Mouse (Mus musculus) heart, embryonic 16.5 days (tissue): ENCODE results near the gene Sprr2a3. TPM values are rescaled to one million over a fixed set of nuclear protein-coding genes. Genes with fewer than 3 reads are reported as not detected.

ENCODE experiments used
- ATAC-seq: fragments of 200-750 bp; cut with Nextera tagmentation; replicated peaks from 2 replicates; pipeline ENCODE4 v1.8.0; 2017; ENCODE audit warnings: moderate number of reproducible peaks; ENCODE audit not compliant: insufficient read depth, low FRiP score; ENCODE audit errors: extremely low read depth
- H3K27ac ChIP-seq: fragments of 300-500 bp; sonication (generic); 2 replicates; pipeline ENCODE4 v1.5.1; 2014; ENCODE audit warnings: mild to moderate bottlenecking, low read length, control low read depth, moderate library complexity
- H3K27me3 ChIP-seq: fragments of 300-500 bp; sonication (generic); 2 replicates; pipeline ENCODE4 v1.6.1; 2014; ENCODE audit warnings: low read length, mixed read lengths; ENCODE audit not compliant: control insufficient read depth, insufficient read depth
- H3K36me3 ChIP-seq: fragments of 300-500 bp; sonication (generic); 2 replicates; pipeline ENCODE4 v1.6.1; 2014; ENCODE audit not compliant: control insufficient read depth, insufficient read depth
- H3K4me1 ChIP-seq: fragments of 300-500 bp; sonication (generic); 2 replicates; pipeline ENCODE4 v1.6.1; 2014; ENCODE audit warnings: low read length, mixed read lengths; ENCODE audit not compliant: control insufficient read depth, insufficient read depth
- H3K4me2 ChIP-seq: fragments of 300-500 bp; sonication (generic); 2 replicates; pipeline ENCODE4 v1.6.1; 2014; ENCODE audit warnings: low read depth, mild to moderate bottlenecking, control low read depth, low read length
- H3K4me3 ChIP-seq: fragments of 300-500 bp; sonication (generic); 2 replicates; pipeline ENCODE4 v1.5.1; 2014; ENCODE audit warnings: mild to moderate bottlenecking, control low read depth, low read length
- H3K9ac ChIP-seq: fragments of 300-500 bp; sonication (generic); 2 replicates; pipeline ENCODE4 v1.6.1; 2014; ENCODE audit warnings: low read length, control low read depth
- H3K9me3 ChIP-seq: fragments of 300-500 bp; sonication (generic); replicated peaks from 2 replicates; pipeline ENCODE4 v1.6.1; 2016; ENCODE audit warnings: low read length; ENCODE audit not compliant: control insufficient read depth
- WGBS: fragments of 180-500 bp; shearing (Covaris S2); extraction: QIAGEN DNeasy Blood & Tissue Kit; methylation state at CpG from one replicate; pipeline ENCODE4 v1.1.7; 2014; 5-methylcytosine and 5-hydroxymethylcytosine counted together
- polyA plus RNA-seq: library from polyadenylated mRNA; unstranded; fragments of >200 nt; fragmentation: Nextera tagmentation; extraction: Ambion mirVana; gene quantifications from 2 replicates; pipeline ENCODE4 v1.2.1, GENCODE M21; 2015

Sprr2a3 gene
- polyA plus RNA-seq, 1 experiment from 2014 or later = 3.6 TPM

- Histone ChIP-seq H3K27ac (no peak within 1 kb of the TSS), H3K4me1 (no peaks in the 10 kb centered on the region), H3K9me3 (no peaks in the 10 kb centered on the region), H3K9ac (no peak within 1 kb of the TSS), H3K27me3 (no peaks in the 10 kb centered on the region), H3K4me3 (no peak within 1 kb of the TSS), H3K4me2 (no peak within 1 kb of the TSS), H3K36me3 (no peaks in the 10 kb centered on the region)
- WGBS = 72% methylated on average over 2 of the region's 2 CpGs
- no peak for ATAC-seq
Observed at GRCm38 (mm10) chr3:92316320-92316719, 31.1 kb downstream of the Sprr2a3 start, which contains the start of gene Sprr2b. Sprr2b (plus strand) TSS chr3:92316620.

- no peak overlapping the region for H3K4me2 ChIP-seq
- ATAC-seq = no peak
- no peaks in the 10 kb centered on the region for H3K27me3 ChIP-seq
- H3K27ac ChIP-seq = no peak overlapping the region
- H3K36me3 ChIP-seq = no peaks in the 10 kb centered on the region
- no peaks in the 10 kb centered on the region for H3K4me1 ChIP-seq
- H3K4me3 ChIP-seq = no peak overlapping the region
- no peaks in the 10 kb centered on the region for H3K9me3 ChIP-seq
- no peak overlapping the region for H3K9ac ChIP-seq
- 78% methylated on average over 2 of the region's 2 CpGs for WGBS
Observed at GRCm38 (mm10) chr3:92317384-92317783, 32.2 kb downstream of the Sprr2a3 start.

- 59% methylated on average over 1 of the region's 1 CpGs for WGBS
- no peak overlapping the region for H3K27ac ChIP-seq
- no peak overlapping the region for H3K4me2 ChIP-seq
- H3K4me1 ChIP-seq = no peaks in the 10 kb centered on the region
- H3K27me3 ChIP-seq = no peaks in the 10 kb centered on the region
- no peaks in the 10 kb centered on the region for H3K36me3 ChIP-seq
- ATAC-seq = no peak
- no peaks in the 10 kb centered on the region for H3K9me3 ChIP-seq
- no peak overlapping the region for H3K9ac ChIP-seq
- no peak overlapping the region for H3K4me3 ChIP-seq
Observed at GRCm38 (mm10) chr3:92336278-92336677, 51.1 kb downstream of the Sprr2a3 start.

- no peaks in the 10 kb centered on the region for H3K36me3 ChIP-seq
- no peak within 1 kb of the TSS for H3K27ac ChIP-seq
- ATAC-seq = no peak
- no peak within 1 kb of the TSS for H3K9ac ChIP-seq
- 82% methylated on average over 5 of the region's 5 CpGs for WGBS
- H3K4me3 ChIP-seq = no peak within 1 kb of the TSS
- no peaks in the 10 kb centered on the region for H3K4me1 ChIP-seq
- H3K4me2 ChIP-seq = no peak within 1 kb of the TSS
- H3K27me3 ChIP-seq = no peaks in the 10 kb centered on the region
- no peaks in the 10 kb centered on the region for H3K9me3 ChIP-seq
Observed at GRCm38 (mm10) chr3:92338840-92339239, 53.6 kb downstream of the Sprr2a3 start, which contains the start of gene Sprr2d. Sprr2d (plus strand) TSS chr3:92339140.

Other genes starting within 250 kb of the Sprr2a3 start
- gene Lor, start 202.3 kb upstream of the Sprr2a3 start, polyA plus RNA-seq = 0.13 and 0.29 TPM in 2 replicates
- gene Prr9, start 161.5 kb upstream of the Sprr2a3 start, polyA plus RNA-seq = 0.12 TPM in 1 of 2 replicates, not detected in the other
- not detected in 2 replicates for gene Lelp1, start 142.7 kb upstream of the Sprr2a3 start, polyA plus RNA-seq
- gene Sprr2a1, start 69.6 kb upstream of the Sprr2a3 start, polyA plus RNA-seq = 0.22 and 0.62 TPM in 2 replicates
- gene Sprr2a2, start 69.5 kb upstream of the Sprr2a3 start, polyA plus RNA-seq = 26.9 and 58.8 TPM in 2 replicates
- gene Sprr2b, start 31.2 kb downstream of the Sprr2a3 start, polyA plus RNA-seq = 0.21 TPM in 1 of 2 replicates, not detected in the other
- not detected in 2 replicates for gene Sprr2d, start 53.7 kb downstream of the Sprr2a3 start, polyA plus RNA-seq
- not detected in 2 replicates for gene Sprr2e, start 66.7 kb downstream of the Sprr2a3 start, polyA plus RNA-seq
- gene Sprr2f, start 79.8 kb downstream of the Sprr2a3 start, polyA plus RNA-seq = 0.35 TPM in 1 of 2 replicates, not detected in the other
- not detected in 2 replicates for gene Sprr2h, start 100.3 kb downstream of the Sprr2a3 start, polyA plus RNA-seq
- gene Sprr2i, start 122.6 kb downstream of the Sprr2a3 start, polyA plus RNA-seq = not detected in 2 replicates
- gene Sprr2j-ps, start 132.7 kb downstream of the Sprr2a3 start, polyA plus RNA-seq = not detected in 2 replicates
- gene Gm9774, start 144.0 kb downstream of the Sprr2a3 start, polyA plus RNA-seq = 3.8 and 18.9 TPM in 2 replicates
- not detected in 2 replicates for gene Sprr2k, start 147.2 kb downstream of the Sprr2a3 start, polyA plus RNA-seq
- 0.19 TPM in 1 of 2 replicates, not detected in the other for gene Sprr1b, start 153.4 kb downstream of the Sprr2a3 start, polyA plus RNA-seq
- not detected in 2 replicates for gene Sprr3, start 173.3 kb downstream of the Sprr2a3 start, polyA plus RNA-seq
- 1.2 and 1.6 TPM in 2 replicates for gene Sprr1a, start 200.5 kb downstream of the Sprr2a3 start, polyA plus RNA-seq
- not detected in 2 replicates for gene Sprr4, start 215.1 kb downstream of the Sprr2a3 start, polyA plus RNA-seq
- not detected in 2 replicates for gene 2310046K23Rik, start 249.1 kb downstream of the Sprr2a3 start, polyA plus RNA-seq